Mouse (Mus musculus): Measurements from ENCODE around the gene Gnat1.

Gnat1 gene

GRCm38 (mm10) chr9:107626844-107627277, 52.7 kb downstream of the Gnat1 start:
- DNase-seq (ENCODE audit: low read depth, low spot score) = peak; percentile 69

- DNase-seq (ENCODE audit: low read depth, low spot score) = no peak
Observed at GRCm38 (mm10) chr9:107626158-107626843, 53.2 kb downstream of the Gnat1 start.

- no peak for DNase-seq (ENCODE audit: low read depth, low spot score)
Observed at GRCm38 (mm10) chr9:107625351-107626128, 54.0 kb downstream of the Gnat1 start.

GRCm38 (mm10) chr9:107624951-107625350, 54.6 kb downstream of the Gnat1 start:
- no peak for DNase-seq (ENCODE audit: low read depth, low spot score)

- no peak for DNase-seq (ENCODE audit: low read depth, low spot score)
Observed at GRCm38 (mm10) chr9:107624539-107624938, 55.0 kb downstream of the Gnat1 start.

All from A20 (cell line).